Mouse (Mus musculus) midbrain, embryonic 11.5 days (tissue): ENCODE measurements around the gene Arhgef1. TPM values are rescaled to one million over a fixed set of nuclear protein-coding genes. Genes with fewer than 3 reads are reported as not detected.

Experiments
- ATAC-seq: fragments of 200-750 bp; cut with Nextera tagmentation; 2 replicates; pipeline ENCODE4 v1.8.0; 2017; ENCODE audit warnings: moderate TSS enrichment, moderate library complexity; ENCODE audit not compliant: low FRiP score
- DNase-seq: peaks from one replicate; pipeline ENCODE4 v3.0.0; 2015; ENCODE audit warnings: low spot score; ENCODE audit errors: missing footprints
- H3K27ac ChIP-seq: fragments of 300-500 bp; sonication (generic); 2 replicates; pipeline ENCODE4 v1.5.1; 2014; ENCODE audit warnings: low read depth, low read length
- H3K27me3 ChIP-seq: fragments of 300-500 bp; sonication (generic); 2 replicates; pipeline ENCODE4 v1.6.1; 2014; ENCODE audit warnings: mild to moderate bottlenecking, low read length, moderate library complexity, mixed read lengths; ENCODE audit not compliant: control insufficient read depth, insufficient read depth
- H3K36me3 ChIP-seq: fragments of 300-500 bp; sonication (generic); 2 replicates; pipeline ENCODE4 v1.6.1; 2014; ENCODE audit warnings: mild to moderate bottlenecking, low read length, moderate library complexity, mixed read lengths; ENCODE audit not compliant: control insufficient read depth, insufficient read depth
- H3K4me1 ChIP-seq: fragments of 300-500 bp; sonication (generic); 2 replicates; pipeline ENCODE4 v1.6.1; 2014; ENCODE audit warnings: low read length; ENCODE audit not compliant: control insufficient read depth, insufficient read depth
- H3K4me2 ChIP-seq: fragments of 300-500 bp; sonication (generic); 2 replicates; pipeline ENCODE4 v1.6.1; 2014; ENCODE audit warnings: mild to moderate bottlenecking, moderate library complexity
- H3K4me3 ChIP-seq: fragments of 300-500 bp; sonication (generic); 2 replicates; pipeline ENCODE4 v1.5.1; 2014; ENCODE audit warnings: low read depth, low read length
- H3K9ac ChIP-seq: fragments of 300-500 bp; sonication (generic); 2 replicates; pipeline ENCODE4 v1.6.1; 2014; ENCODE audit warnings: low read length
- H3K9me3 ChIP-seq: fragments of 300-500 bp; sonication (generic); 2 replicates; pipeline ENCODE4 v1.6.1; 2016; ENCODE audit warnings: low read length; ENCODE audit not compliant: control insufficient read depth
- WGBS: fragments of 180-500 bp; shearing (Covaris S2); extraction: QIAGEN DNeasy Blood & Tissue Kit; methylation state at CpG from one replicate; pipeline ENCODE4 v1.1.7; 2014; 5-methylcytosine and 5-hydroxymethylcytosine counted together
- polyA plus RNA-seq: library from polyadenylated mRNA; unstranded; fragments of >200 nt; fragmentation: Nextera tagmentation; extraction: Ambion mirVana; gene quantifications from 2 replicates; pipeline ENCODE4 v1.2.1, GENCODE M21; 2014

Arhgef1 gene
- polyA plus RNA-seq, 1 experiment from 2014 or later: 37.7 TPM

DNA sequence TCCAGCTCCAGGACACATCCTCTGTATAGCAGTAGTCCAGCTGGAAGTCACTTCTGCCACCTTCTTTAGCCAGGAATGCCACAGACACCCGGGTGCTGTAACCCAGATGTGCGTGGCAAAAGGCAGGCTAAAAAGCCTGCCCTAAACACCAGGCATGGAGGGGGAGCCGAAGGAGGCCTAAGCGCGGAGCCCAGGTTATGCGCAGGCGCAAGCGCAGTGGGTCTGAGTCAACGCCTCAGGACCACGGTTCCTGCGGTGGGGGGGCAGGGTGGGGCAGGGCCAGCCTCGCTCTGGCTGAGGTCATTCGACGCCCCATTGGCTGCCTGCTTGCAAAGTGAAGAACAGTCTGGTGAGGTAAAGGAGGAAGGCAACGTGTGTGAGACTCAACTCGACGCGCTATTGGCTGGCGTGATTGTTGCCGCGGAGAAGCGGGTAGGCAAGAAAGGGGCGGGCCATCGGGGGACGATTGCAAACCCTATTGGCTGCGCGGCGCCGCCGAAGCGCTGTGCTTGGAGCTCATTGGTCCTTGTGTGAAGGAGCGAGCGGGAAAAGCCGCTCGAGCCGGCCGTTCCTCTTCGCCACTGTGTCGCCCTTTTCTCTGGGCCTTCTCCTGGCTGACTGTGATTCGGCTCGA, 33.1 kb upstream of the Arhgef1 start, which contains the start of the genes Lypd4 and Dmrtc2:
Gene Lypd4 (minus strand): TSS at position 410 of the 634 bp plus-strand sequence.
Gene Dmrtc2 (plus strand): TSS at position 526 of the 634 bp plus-strand sequence.
- no peaks in the 10 kb centered on the region; the same call in 1 of the 2 replicates for H3K9me3 ChIP-seq
- ATAC-seq (peak; percentile 33; the same call in 1 of the 2 replicates), DNase-seq (peak; percentile 89)
- H3K27me3 ChIP-seq: peaks cover 2% of the 10 kb centered on the region; the same call in 1 of the 2 replicates
- no peak within 1 kb of the TSS for H3K4me3 ChIP-seq
- no peaks in the 10 kb centered on the region for H3K4me1 ChIP-seq
- no peak within 1 kb of the TSS for H3K27ac ChIP-seq
- no peak within 1 kb of the TSS for H3K9ac ChIP-seq
- no peaks in the 10 kb centered on the region for H3K36me3 ChIP-seq
- no peak within 1 kb of the TSS for H3K4me2 ChIP-seq
- WGBS: 58% methylated on average over 41 of the region's 41 CpGs

- Histone ChIP-seq H3K9me3 (no peaks in the 10 kb centered on the region), H3K4me3 (no peak overlapping the region), H3K36me3 (no peaks in the 10 kb centered on the region), H3K4me2 (no peak overlapping the region), H3K4me1 (no peaks in the 10 kb centered on the region), H3K27ac (no peak overlapping the region), H3K9ac (no peak overlapping the region), H3K27me3 (no peaks in the 10 kb centered on the region)
- ATAC-seq: no peak
- peak; percentile 28 for DNase-seq
- WGBS: 84% methylated on average over 3 of the region's 3 CpGs
Measured at GRCm38 (mm10) chr7:24877588-24877987, 25.1 kb upstream of the Arhgef1 start.

DNA sequence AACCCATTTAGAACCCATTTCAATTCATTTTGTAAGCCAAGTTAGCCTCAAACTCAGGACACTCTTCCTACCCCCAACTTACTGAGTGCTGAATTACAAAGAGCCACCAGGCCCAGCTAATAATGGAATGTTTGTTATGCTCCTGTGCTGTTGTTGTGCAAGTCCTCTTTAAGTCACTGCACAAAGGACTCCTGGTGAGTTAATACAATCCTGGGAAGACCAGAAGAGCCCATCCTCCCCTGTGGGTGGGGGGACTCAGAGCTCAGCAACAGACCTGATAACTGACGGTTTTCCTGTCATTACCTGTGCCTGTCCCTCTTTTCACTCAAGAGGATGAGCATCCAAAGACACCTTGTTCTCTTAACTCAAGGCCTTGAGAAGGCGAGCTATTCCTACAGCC, 23.1 kb upstream of the Arhgef1 start:
- Histone ChIP-seq H3K27me3 (no peaks in the 10 kb centered on the region), H3K4me3 (no peak overlapping the region), H3K36me3 (no peaks in the 10 kb centered on the region), H3K9ac (peak overlapping the region; percentile 20; the same call in 1 of the 2 replicates), H3K9me3 (no peaks in the 10 kb centered on the region), H3K27ac (no peak overlapping the region), H3K4me2 (no peak overlapping the region), H3K4me1 (no peaks in the 10 kb centered on the region)
- DNase-seq (peak; percentile 85), ATAC-seq (no peak)
- 17% methylated on average over 2 of the region's 2 CpGs for WGBS

GRCm38 (mm10) chr7:24882416-24883199, 20.1 kb upstream of the Arhgef1 start:
- Histone ChIP-seq H3K4me2 (no peak overlapping the region), H3K4me3 (no peak overlapping the region), H3K9me3 (no peaks in the 10 kb centered on the region), H3K27me3 (no peaks in the 10 kb centered on the region), H3K4me1 (peaks cover 21% of the 10 kb centered on the region), H3K27ac (no peak overlapping the region), H3K36me3 (peaks cover 7% of the 10 kb centered on the region), H3K9ac (no peak overlapping the region)
- DNase-seq (peak; percentile 62), ATAC-seq (no peak)
- WGBS: 91% methylated on average over 9 of the region's 9 CpGs

DNA sequence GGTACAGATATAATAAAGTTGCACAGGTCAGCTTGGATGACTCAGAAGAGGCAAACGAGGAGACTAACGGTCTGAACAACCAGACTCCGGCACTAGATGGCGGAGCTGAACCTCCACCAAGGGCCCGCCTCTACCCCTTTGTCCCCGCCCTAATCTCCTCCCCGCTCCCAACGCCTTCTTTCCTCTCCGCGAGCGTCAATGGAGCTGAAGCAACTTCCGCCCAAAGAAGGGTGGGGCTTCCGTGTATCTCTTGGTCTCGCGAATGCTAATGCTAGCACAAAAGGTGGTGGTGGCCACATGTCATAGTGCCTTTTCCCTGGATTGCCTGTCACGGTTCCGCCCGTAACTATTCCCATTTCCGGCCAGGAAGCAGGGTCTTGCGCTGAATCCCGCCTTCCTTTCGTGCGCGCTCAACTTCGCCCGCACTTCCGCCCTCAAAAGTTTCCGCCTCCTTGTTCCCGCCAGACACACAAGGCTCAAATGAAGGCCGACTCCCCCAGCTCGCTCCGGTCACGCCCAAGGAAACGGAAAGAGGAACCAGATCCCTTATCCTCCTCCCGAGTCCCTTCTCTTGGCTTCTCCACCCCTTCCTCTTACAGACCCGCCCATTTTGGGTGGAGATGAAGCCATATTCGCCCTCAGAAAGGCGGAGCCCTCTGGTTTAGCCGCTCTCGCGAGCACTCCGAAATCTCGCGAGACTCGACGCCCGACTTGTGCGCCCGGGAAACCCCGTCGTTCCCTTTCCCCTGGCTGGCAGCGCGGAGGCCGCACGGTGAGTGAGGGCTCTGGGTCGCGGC, 18.6 kb upstream of the Arhgef1 start, which contains the start of gene Rps19:
Gene Rps19 (plus strand): TSS at position 476 of the 797 bp plus-strand sequence.
- Histone ChIP-seq H3K9ac (peak within 1 kb of the TSS; percentile 100), H3K4me1 (peaks cover 21% of the 10 kb centered on the region), H3K36me3 (peaks cover 16% of the 10 kb centered on the region), H3K4me2 (peak within 1 kb of the TSS; percentile 80), H3K4me3 (peak within 1 kb of the TSS; percentile 100), H3K9me3 (no peaks in the 10 kb centered on the region), H3K27ac (peak within 1 kb of the TSS; percentile 80), H3K27me3 (no peaks in the 10 kb centered on the region)
- WGBS: under 1% methylated on average over 56 of the region's 57 CpGs
- DNase-seq (peak; percentile 100), ATAC-seq (peak; percentile 93)

- H3K4me2 ChIP-seq: peak overlapping the region; percentile 80
- under 1% methylated on average over 47 of the region's 47 CpGs for WGBS
- H3K9ac ChIP-seq: peak overlapping the region; percentile 100
- H3K36me3 ChIP-seq: peaks cover 20% of the 10 kb centered on the region
- no peak for DNase-seq
- peak overlapping the region; percentile 100 for H3K4me3 ChIP-seq
- peak overlapping the region; percentile 80 for H3K27ac ChIP-seq
- no peak; the same call in 1 of the 2 replicates for ATAC-seq
- no peaks in the 10 kb centered on the region for H3K9me3 ChIP-seq
- no peaks in the 10 kb centered on the region for H3K27me3 ChIP-seq
- H3K4me1 ChIP-seq: peaks cover 21% of the 10 kb centered on the region
Measured at GRCm38 (mm10) chr7:24884693-24885291, 17.9 kb upstream of the Arhgef1 start.

DNA sequence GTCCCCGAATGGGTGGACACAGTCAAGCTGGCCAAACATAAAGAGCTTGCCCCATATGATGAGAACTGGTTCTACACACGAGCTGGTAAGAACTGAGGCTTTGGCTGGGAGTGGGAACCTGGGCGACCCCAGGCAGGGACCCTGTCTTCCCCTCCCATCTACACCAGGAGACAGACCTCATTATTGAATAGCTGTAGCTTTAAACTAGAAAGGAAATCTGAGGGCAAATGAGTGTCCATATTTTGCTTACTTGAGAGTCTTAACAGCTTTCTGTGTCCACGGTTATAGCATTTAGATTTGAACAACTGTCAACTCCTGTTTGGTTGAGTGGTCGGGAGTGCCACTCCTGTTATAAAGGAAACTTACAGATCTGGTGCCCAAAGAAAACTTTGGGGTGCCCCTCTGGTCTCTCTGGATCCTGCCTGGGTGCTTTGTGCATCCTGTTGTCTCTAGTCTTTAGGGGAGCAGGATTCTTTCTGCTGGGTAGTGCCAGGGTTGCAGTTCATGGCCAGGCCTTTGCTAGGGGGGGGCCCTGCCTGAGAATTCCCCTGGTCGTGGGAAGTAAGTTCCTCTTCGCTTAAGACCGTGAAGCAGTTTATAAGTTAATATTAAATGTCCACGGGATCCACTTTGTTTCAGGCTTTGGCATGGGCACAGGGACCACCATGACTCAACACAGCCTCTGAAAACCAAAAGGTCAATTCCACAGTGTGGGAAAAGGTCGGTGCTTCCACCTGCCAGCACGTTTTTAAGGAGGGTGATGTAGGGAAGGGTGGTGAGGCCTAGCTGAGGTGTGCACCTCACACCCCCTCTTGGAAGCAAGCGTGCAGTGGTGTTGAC, 17.0 kb upstream of the Arhgef1 start:
- no peak for ATAC-seq

DNA sequence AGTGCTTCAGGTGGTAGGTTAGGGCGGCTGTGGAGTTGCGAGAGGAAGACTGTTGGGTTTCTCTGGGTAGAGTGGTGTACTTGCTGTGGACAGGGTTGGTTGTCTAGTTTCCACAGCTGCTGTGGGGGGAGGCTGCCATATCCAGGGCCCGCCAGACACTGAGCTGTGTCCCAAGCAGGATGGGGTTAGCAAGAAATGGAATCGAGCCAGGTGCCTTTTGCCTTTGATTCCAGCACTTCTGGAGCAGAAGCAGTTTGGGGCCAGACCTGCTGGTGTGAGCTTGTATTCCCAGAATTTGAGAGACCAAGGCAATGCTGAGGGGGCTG, 16.4 kb upstream of the Arhgef1 start:
- 68% methylated on average over 4 of the region's 4 CpGs for WGBS
- Histone ChIP-seq H3K27ac (no peak overlapping the region), H3K4me2 (peak overlapping the region; percentile 80), H3K4me1 (peaks cover 21% of the 10 kb centered on the region), H3K27me3 (no peaks in the 10 kb centered on the region), H3K9me3 (no peaks in the 10 kb centered on the region), H3K4me3 (peak overlapping the region; percentile 100), H3K9ac (peak overlapping the region; percentile 100), H3K36me3 (peaks cover 23% of the 10 kb centered on the region)
- peak; percentile 62 for DNase-seq
- no peak for ATAC-seq

More for the DNA sequence above, 17.0 kb upstream of the Arhgef1 start:
- Histone ChIP-seq H3K36me3 (peaks cover 20% of the 10 kb centered on the region), H3K27me3 (no peaks in the 10 kb centered on the region), H3K4me3 (peak overlapping the region; percentile 100), H3K4me2 (peak overlapping the region; percentile 80), H3K9me3 (no peaks in the 10 kb centered on the region), H3K9ac (peak overlapping the region; percentile 100), H3K4me1 (peaks cover 21% of the 10 kb centered on the region), H3K27ac (0 out of 2 replicates have a peak overlapping the region, but pooled peaks have one; percentile 14)
- 42% methylated on average over 12 of the region's 12 CpGs for WGBS
- peak; percentile 61 for DNase-seq
